Mouse (Mus musculus): ENCODE results near the gene Zdhhc17. TPM values are rescaled to one million over a fixed set of nuclear protein-coding genes. Genes with fewer than 3 reads are reported as not detected.

The Zdhhc17 gene
- total and polyA plus RNA-seq, 3 experiments: 5.8 to 8.0 (median 7.3) TPM

GRCm38 (mm10) chr10:110921890-110922289 lies 88.0 kb downstream of the Zdhhc17 start:
- H3K9ac ChIP-seq (ENCODE audit: insufficient read depth, low read depth): no peak overlapping the region

GRCm38 (mm10) chr10:110920368-110920950 lies 89.5 kb downstream of the Zdhhc17 start:
- TF ChIP-seq UBTF (IDR thresholded peaks at IDR 0.05; ENCODE audit: low read depth, low read length) (no peak), MYC (IDR thresholded peaks at IDR 0.05; ENCODE audit: low read depth, low read length) (no peak), EP300 (IDR thresholded peaks at IDR 0.05; ENCODE audit: low read length) (no peak), JUND (conservative IDR thresholded peaks at IDR 0.05; ENCODE audit: low read depth, low read length) (no peak), MEF2A (IDR thresholded peaks at IDR 0.05; ENCODE audit: borderline replicate concordance, low read depth, low read length) (no peak), IRF4 (IDR thresholded peaks at IDR 0.05; ENCODE audit: low read depth, low read length) (no peak), SIN3A (IDR thresholded peaks at IDR 0.05; ENCODE audit: low read length) (no peak), GABPA (IDR thresholded peaks at IDR 0.05; ENCODE audit: insufficient replicate concordance, low read depth, low read length) (no peak), BHLHE40 (IDR thresholded peaks at IDR 0.05; ENCODE audit: low read depth, low read length) (no peak), ZKSCAN1 (IDR thresholded peaks at IDR 0.05; ENCODE audit: borderline replicate concordance, low read depth, low read length) (no peak), HCFC1 (IDR thresholded peaks at IDR 0.05; ENCODE audit: low read depth, low read length) (no peak), E2F4 (IDR thresholded peaks at IDR 0.05; ENCODE audit: insufficient replicate concordance, low read depth, low read length) (no peak), KAT2A (IDR thresholded peaks at IDR 0.05; ENCODE audit: insufficient replicate concordance, low read length) (no peak), TCF12 (IDR thresholded peaks at IDR 0.05; ENCODE audit: low read depth, low read length) (no peak), CHD1 (IDR thresholded peaks at IDR 0.05; ENCODE audit: low read depth, low read length) (no peak), MXI1 (IDR thresholded peaks at IDR 0.05; ENCODE audit: low read depth, low read length) (no peak), NRF1 (IDR thresholded peaks at IDR 0.05; ENCODE audit: low read depth, low read length) (no peak), TBP (conservative IDR thresholded peaks at IDR 0.05; ENCODE audit: low read depth, low read length) (no peak)
- no peaks in the 10 kb centered on the region for H3K4me1 ChIP-seq (ENCODE audit: control insufficient read depth in 1 of 2, insufficient read depth in 2 of 2)
- H3K4me3 ChIP-seq (replicated peaks in 1 of 3; ENCODE audit: low read depth in 2 of 3, low read length in 2 of 3, poor library complexity in 1 of 3): peak overlapping the region in 2 of 3 experiments; percentile 30 to 31
- no peak overlapping the region for H3K9ac ChIP-seq (ENCODE audit: insufficient read depth, low read depth)
- peaks cover 5% of the 10 kb centered on the region for H3K9me3 ChIP-seq (replicated peaks; ENCODE audit: low read length)
- H3K79me2 ChIP-seq (replicated peaks; ENCODE audit: control insufficient read depth, extremely low read depth, insufficient read depth, poor library complexity, severe bottlenecking): no peaks in the 10 kb centered on the region
- DNase-seq (ENCODE audit: extremely low read depth): no peak
- no peaks in the 10 kb centered on the region for H3K27me3 ChIP-seq (replicated peaks)
- in situ Hi-C loops (cut with MboI; ENCODE audit: low pct_ligation_motif_present, low pct_unique_long_range_greater_than_20kb, low sequenced_read_pairs) (no loop called here), dilution Hi-C loops (cut with MboI; ENCODE audit: extremely low pct_ligation_motif_present, extremely low pct_unique_long_range_greater_than_20kb, low sequenced_read_pairs) (no loop called here)
- H3K4me2 ChIP-seq (ENCODE audit: insufficient read depth, low read depth, poor library complexity, severe bottlenecking): peak overlapping the region; percentile 79
- H3K36me3 ChIP-seq (replicated peaks in 1 of 2; ENCODE audit: control insufficient read depth in 1 of 2, insufficient read depth in 1 of 2, low read length in 1 of 2): no peaks in the 10 kb centered on the region
- H3K27ac ChIP-seq (ENCODE audit: insufficient read depth, low read depth): no peak overlapping the region

More at GRCm38 (mm10) chr10:110921890-110922289, 88.0 kb downstream of the Zdhhc17 start:
- no peaks in the 10 kb centered on the region for H3K79me2 ChIP-seq (replicated peaks; ENCODE audit: control insufficient read depth, extremely low read depth, insufficient read depth, poor library complexity, severe bottlenecking)
- peaks cover 5% of the 10 kb centered on the region for H3K9me3 ChIP-seq (replicated peaks; ENCODE audit: low read length)
- dilution Hi-C loops (cut with MboI; ENCODE audit: extremely low pct_ligation_motif_present, extremely low pct_unique_long_range_greater_than_20kb, low sequenced_read_pairs): no loop called here
- DNase-seq (ENCODE audit: extremely low read depth): no peak
- TF ChIP-seq CHD2 (IDR thresholded peaks at IDR 0.05; ENCODE audit: low read length) (no peak), BHLHE40 (IDR thresholded peaks at IDR 0.05; ENCODE audit: low read depth, low read length) (no peak), PAX5 (IDR thresholded peaks at IDR 0.05; ENCODE audit: low read length) (no peak), ZNF384 (IDR thresholded peaks at IDR 0.05; ENCODE audit: low read depth, low read length) (no peak), EP300 (IDR thresholded peaks at IDR 0.05; ENCODE audit: low read length) (no peak), POLR2AphosphoS2 (IDR thresholded peaks at IDR 0.05; ENCODE audit: low read depth, low read length) (no peak), MXI1 (IDR thresholded peaks at IDR 0.05; ENCODE audit: low read depth, low read length) (no peak), IRF4 (IDR thresholded peaks at IDR 0.05; ENCODE audit: low read depth, low read length) (no peak), ETS1 (conservative IDR thresholded peaks at IDR 0.05; ENCODE audit: low read depth, low read length) (no peak), POLR2A (IDR thresholded peaks at IDR 0.05; ENCODE audit: low read depth, low read length) (no peak), MYC (IDR thresholded peaks at IDR 0.05; ENCODE audit: low read depth, low read length) (no peak), MAZ (IDR thresholded peaks at IDR 0.05; ENCODE audit: low read depth, low read length) (no peak), RCOR1 (conservative IDR thresholded peaks at IDR 0.05; ENCODE audit: low read depth, low read length) (no peak), HCFC1 (IDR thresholded peaks at IDR 0.05; ENCODE audit: low read depth, low read length) (no peak), ZC3H11A (IDR thresholded peaks at IDR 0.05; ENCODE audit: low read depth, low read length) (no peak), MAX (IDR thresholded peaks at IDR 0.05; ENCODE audit: low read length) (no peak), KAT2A (IDR thresholded peaks at IDR 0.05; ENCODE audit: insufficient replicate concordance, low read length) (no peak), CTCF (conservative IDR thresholded peaks at IDR 0.05 in 1 of 2, IDR thresholded peaks at IDR 0.05 in 1 of 2; ENCODE audit: low read depth in 2 of 2, low read length in 2 of 2) (no peak), RAD21 (IDR thresholded peaks at IDR 0.05; ENCODE audit: low read depth, low read length) (no peak)
- H3K4me3 ChIP-seq (replicated peaks in 1 of 3; ENCODE audit: low read depth in 2 of 3, low read length in 2 of 3, poor library complexity in 1 of 3): no peak overlapping the region
- no peaks in the 10 kb centered on the region for H3K4me1 ChIP-seq (ENCODE audit: control insufficient read depth in 1 of 2, insufficient read depth in 2 of 2)
- H3K4me2 ChIP-seq (ENCODE audit: insufficient read depth, low read depth, poor library complexity, severe bottlenecking): no peak overlapping the region
- H3K27ac ChIP-seq (ENCODE audit: insufficient read depth, low read depth): no peak overlapping the region
- in situ Hi-C loops (cut with MboI; ENCODE audit: low pct_ligation_motif_present, low pct_unique_long_range_greater_than_20kb, low sequenced_read_pairs): no loop called here
- H3K27me3 ChIP-seq (replicated peaks): no peaks in the 10 kb centered on the region
- H3K36me3 ChIP-seq (replicated peaks in 1 of 2; ENCODE audit: control insufficient read depth in 1 of 2, insufficient read depth in 1 of 2, low read length in 1 of 2): no peaks in the 10 kb centered on the region
